Mouse (Mus musculus) G1E (cell line): ENCODE measurements at regions not wholly inside any gene's neighbourhood (a gene's known extent, or its start where the extent isn't known, plus 50 kb on each side); places are given as distances from the start of the nearest gene placed in this dataset.

Source experiments
- ATAC-seq: 2 replicates; pipeline ENCODE4 v1.8.0; 2016; ENCODE audit warnings: mild to moderate bottlenecking; ENCODE audit not compliant: insufficient number of reproducible peaks, poor library complexity, low FRiP score, severe bottlenecking; ENCODE audit errors: extremely low read depth
- DNase-seq: peaks from one replicate; pipeline ENCODE4 v3.0.0; 2012; ENCODE audit warnings: low spot score
- H3K27me3 ChIP-seq: 2 replicates; pipeline ENCODE4 v1.6.1; 2012; ENCODE audit warnings: mild to moderate bottlenecking, low read length, inconsistent platforms; ENCODE audit not compliant: insufficient read depth
- H3K36me3 ChIP-seq: replicated peaks from 2 replicates; pipeline ENCODE3; 2012; ENCODE audit warnings: mild to moderate bottlenecking, inconsistent platforms
- H3K4me1 ChIP-seq: 2 replicates; pipeline ENCODE4 v1.6.1; 2012; ENCODE audit warnings: low read depth, low read length, inconsistent platforms, mixed read lengths; ENCODE audit not compliant: insufficient read depth
- H3K4me3 ChIP-seq: 2 replicates; pipeline ENCODE4 v1.5.1; 2012; ENCODE audit warnings: low read depth, mild to moderate bottlenecking, inconsistent platforms, low read length, moderate library complexity, mixed read lengths
- H3K9me3 ChIP-seq: replicated peaks from 2 replicates; pipeline ENCODE4 v1.6.1; 2012; ENCODE audit warnings: inconsistent platforms
- CTCF ChIP-seq: IDR thresholded peaks from 2 replicates; pipeline ENCODE4 v1.5.1; 2012; ENCODE audit warnings: low read depth, low read length, inconsistent platforms, mixed read lengths
- GATA1 ChIP-seq: IDR thresholded peaks from 2 replicates; pipeline ENCODE4 v1.6.1; 2012; ENCODE audit warnings: borderline replicate concordance, low read length, inconsistent platforms, mixed read lengths
- GATA2 ChIP-seq: IDR thresholded peaks from 2 replicates; pipeline ENCODE4 v1.6.1; 2012; ENCODE audit warnings: low read depth, low read length, inconsistent platforms, borderline replicate concordance
- POLR2AphosphoS5 ChIP-seq: IDR thresholded peaks from 2 replicates; pipeline ENCODE4 v1.6.1; 2012; ENCODE audit warnings: low read depth, low read length, inconsistent platforms; ENCODE audit not compliant: insufficient replicate concordance
- TAL1 ChIP-seq: conservative IDR thresholded peaks from 2 replicates; pipeline ENCODE4 v1.6.1; 2012; ENCODE audit warnings: low read depth, low read length, inconsistent platforms, mixed read lengths

DNA sequence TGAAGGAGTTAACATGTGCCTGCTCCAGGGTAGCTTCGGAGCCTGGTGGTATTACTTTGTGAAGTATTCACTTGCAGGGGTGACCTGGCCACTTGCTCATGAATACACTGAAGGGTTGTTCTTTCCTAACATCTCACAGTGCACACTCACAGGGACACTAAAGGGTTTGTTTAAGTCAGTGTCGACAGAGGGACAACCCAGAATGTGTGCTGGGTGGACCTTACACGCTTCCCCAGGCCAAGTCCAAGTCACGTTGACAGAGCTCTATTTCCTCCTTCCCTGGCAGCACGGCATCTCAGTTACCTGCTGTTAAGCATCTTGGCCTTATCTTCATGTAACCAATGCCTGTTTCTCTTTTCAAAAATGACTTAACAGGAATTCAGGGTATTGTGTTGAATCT is 92.8 kb downstream of the Rab11fip2 start:
- ATAC-seq = no peak
- no peaks in the 10 kb centered on the region for H3K4me1 ChIP-seq
- no peaks in the 10 kb centered on the region for H3K36me3 ChIP-seq

DNA sequence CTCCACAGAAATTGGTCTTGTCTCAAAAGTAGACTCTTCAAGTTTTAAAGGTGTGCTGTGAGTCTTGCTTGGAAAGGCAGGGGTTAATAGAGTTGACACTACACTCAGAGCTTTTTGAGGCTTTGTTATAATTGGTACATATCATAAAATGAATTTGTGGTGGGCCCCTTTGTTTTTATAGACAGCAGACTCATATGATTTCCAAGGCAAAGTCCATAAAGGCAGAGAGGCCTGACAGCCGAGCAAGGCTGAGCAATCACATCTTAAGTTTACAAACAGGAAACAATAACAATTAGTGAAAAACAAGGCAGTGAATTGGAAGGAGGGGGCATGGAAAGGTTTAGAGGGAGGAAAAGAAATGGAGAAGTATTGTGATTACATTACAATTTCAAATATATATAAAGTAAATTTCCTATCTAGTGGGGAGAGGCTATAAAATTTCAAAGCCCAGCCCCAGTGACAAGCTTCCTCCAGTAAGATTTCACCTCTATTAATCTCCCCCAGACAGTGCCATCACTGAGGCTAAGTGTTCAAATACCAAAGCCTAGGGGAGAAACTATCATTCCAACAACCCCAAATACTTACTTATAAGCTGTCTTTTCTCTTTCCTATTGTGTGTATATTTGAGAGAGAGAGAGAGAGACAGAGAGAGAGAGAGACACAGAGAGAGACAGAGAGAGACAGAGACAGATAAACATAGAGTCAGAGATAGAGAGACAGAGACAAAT is 91.3 kb downstream of the Rab11fip2 start:
- Histone ChIP-seq H3K4me1 (no peaks in the 10 kb centered on the region), H3K4me3 (no peak overlapping the region), H3K9me3 (no peaks in the 10 kb centered on the region), H3K27me3 (0 out of 2 replicates have a peak, but pooled peaks cover 2% of the 10 kb centered on the region), H3K36me3 (no peaks in the 10 kb centered on the region)
- DNase-seq (no peak), ATAC-seq (no peak)
- no peak for TF ChIP-seq TAL1
- TF ChIP-seq GATA1 = no peak
- no peak for TF ChIP-seq POLR2AphosphoS5
- no peak for TF ChIP-seq GATA2
- TF ChIP-seq CTCF = no peak

More for the DNA sequence above, 92.8 kb downstream of the Rab11fip2 start:
- Histone ChIP-seq H3K9me3 (no peaks in the 10 kb centered on the region), H3K4me3 (no peak overlapping the region), H3K27me3 (0 out of 2 replicates have a peak, but pooled peaks cover 2% of the 10 kb centered on the region)
- TF ChIP-seq CTCF (no peak), GATA1 (no peak), TAL1 (no peak), POLR2AphosphoS5 (no peak), GATA2 (no peak)
- no peak for DNase-seq
